Mouse (Mus musculus) E14TG2a.4 (cell line): ENCODE measurements around the gene Olfr263.

Experiments
- H3K27me3 ChIP-seq: 2 replicates; pipeline ENCODE4 v1.6.1; 2014; ENCODE audit warnings: low read length, control low read depth; ENCODE audit not compliant: insufficient read depth
- H3K36me3 ChIP-seq: 2 replicates; pipeline ENCODE4 v1.6.1; 2014; ENCODE audit warnings: low read length, control low read depth; ENCODE audit not compliant: insufficient read depth
- H3K4me1 ChIP-seq: replicated peaks from 2 replicates; pipeline ENCODE4 v1.6.1; 2014; ENCODE audit warnings: low read depth, low read length, control low read depth
- H3K4me3 ChIP-seq: replicated peaks from 2 replicates; pipeline ENCODE4 v1.5.1; 2014; ENCODE audit warnings: mild to moderate bottlenecking, low read length
- H3K9me3 ChIP-seq: 2 replicates; pipeline ENCODE4 v1.6.1; 2014; ENCODE audit warnings: low read length, control low read depth
- CTCF ChIP-seq: conservative IDR thresholded peaks from 2 replicates; pipeline ENCODE4 v1.5.1; 2014; ENCODE audit warnings: low read length
- NANOG ChIP-seq: IDR thresholded peaks from 2 replicates; pipeline ENCODE4 v1.6.1; 2014; ENCODE audit warnings: borderline replicate concordance, low read length, mixed read lengths
- POU5F1 ChIP-seq: IDR thresholded peaks from 2 replicates; pipeline ENCODE4 v1.6.1; 2014; ENCODE audit warnings: low read length, borderline replicate concordance

Gene Olfr263

GRCm38 (mm10) chr13:21183066-21183465 is 53.6 kb downstream of the Olfr263 start:
- Histone ChIP-seq H3K36me3 (peaks cover 72% of the 10 kb centered on the region), H3K27me3 (no peaks in the 10 kb centered on the region), H3K4me1 (peaks cover 66% of the 10 kb centered on the region), H3K9me3 (no peaks in the 10 kb centered on the region), H3K4me3 (0 out of 2 replicates have a peak overlapping the region, but pooled peaks have one; percentile 98)
- no peak for TF ChIP-seq POU5F1
- no peak for TF ChIP-seq NANOG
- no peak for TF ChIP-seq CTCF

- H3K36me3 ChIP-seq = peaks cover 78% of the 10 kb centered on the region
- no peak overlapping the region for H3K4me3 ChIP-seq
- no peak for TF ChIP-seq NANOG
- no peaks in the 10 kb centered on the region for H3K27me3 ChIP-seq
- H3K9me3 ChIP-seq = no peaks in the 10 kb centered on the region
- peaks cover 60% of the 10 kb centered on the region for H3K4me1 ChIP-seq
Measured at GRCm38 (mm10) chr13:21183661-21184060, 54.2 kb downstream of the Olfr263 start.

GRCm38 (mm10) chr13:21185521-21185920 is 56.1 kb downstream of the Olfr263 start:
- no peaks in the 10 kb centered on the region for H3K9me3 ChIP-seq
- no peaks in the 10 kb centered on the region for H3K27me3 ChIP-seq
- peaks cover 56% of the 10 kb centered on the region for H3K4me1 ChIP-seq
- TF ChIP-seq POU5F1 = no peak
- TF ChIP-seq NANOG = no peak
- TF ChIP-seq CTCF = no peak
- H3K4me3 ChIP-seq = 0 out of 2 replicates have a peak overlapping the region, but pooled peaks have one; percentile 14
- peaks cover 96% of the 10 kb centered on the region for H3K36me3 ChIP-seq
